Mouse (Mus musculus): Measurements from ENCODE around the gene Drosha. TPM values are rescaled to one million over a fixed set of nuclear protein-coding genes. Genes with fewer than 3 reads are reported as not detected.
A peak's percentile ranks its signal among the peaks of the same experiment; 100 is the strongest.

The Drosha gene
- total RNA-seq, 2 experiments from 2014 or later: 19.7 to 40.4 TPM

DNA sequence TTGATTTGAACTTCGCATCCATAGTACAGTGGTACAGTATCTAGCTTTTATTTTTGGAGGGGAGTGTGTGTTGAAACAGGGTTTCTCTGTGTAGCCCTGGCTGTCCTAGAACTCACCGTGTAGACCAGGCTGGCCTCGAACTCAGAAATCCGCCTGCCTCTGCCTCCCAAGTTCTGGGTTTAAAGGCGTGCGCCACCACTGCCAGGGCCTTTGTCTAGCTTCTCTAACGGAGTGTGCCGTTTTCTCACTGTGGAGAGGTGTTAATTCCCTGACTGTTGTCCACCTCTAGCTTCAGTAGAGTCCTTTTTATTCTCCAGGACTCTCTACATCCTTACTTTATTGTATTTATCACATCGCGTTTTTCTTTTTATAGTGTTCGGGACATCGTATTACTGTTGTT lies 793 bp downstream of the Drosha start:
- no peak for ATAC-seq (replicated peaks; ENCODE audit: poor library complexity)

- no peak for ATAC-seq (replicated peaks; ENCODE audit: poor library complexity)
Measured at GRCm38 (mm10) chr15:12829878-12830277, 5.3 kb downstream of the Drosha start.

DNA sequence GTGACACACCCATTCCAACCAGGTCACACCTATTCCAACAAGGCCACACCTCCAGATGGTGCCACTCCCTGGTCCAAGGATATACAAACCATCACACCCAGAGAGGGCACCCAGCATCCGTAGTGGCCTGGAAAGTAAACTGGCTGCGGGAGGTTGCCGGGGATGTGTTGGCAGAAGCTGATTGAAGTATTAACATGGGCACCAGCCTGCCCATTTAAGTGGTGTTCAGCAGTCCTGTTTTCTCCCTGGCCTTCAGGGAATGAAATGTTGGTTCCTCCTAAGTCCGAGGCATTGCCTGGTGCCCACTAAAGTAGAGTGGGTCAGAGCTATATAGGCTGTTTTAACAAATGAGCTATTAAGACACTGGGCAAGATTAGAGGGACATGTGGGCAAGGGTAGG lies 8.0 kb downstream of the Drosha start:
- ATAC-seq (replicated peaks; ENCODE audit: poor library complexity): no peak

GRCm38 (mm10) chr15:12833385-12833784 lies 8.8 kb downstream of the Drosha start:
- ATAC-seq (replicated peaks; ENCODE audit: poor library complexity): no peak

- ATAC-seq (replicated peaks; ENCODE audit: poor library complexity): no peak
Measured at GRCm38 (mm10) chr15:12834231-12834630, 9.6 kb downstream of the Drosha start.

- peak; percentile 11; the same call in 1 of the 2 replicates for ATAC-seq (replicated peaks; ENCODE audit: poor library complexity)
Measured at GRCm38 (mm10) chr15:12840737-12841136, 16.1 kb downstream of the Drosha start.

DNA sequence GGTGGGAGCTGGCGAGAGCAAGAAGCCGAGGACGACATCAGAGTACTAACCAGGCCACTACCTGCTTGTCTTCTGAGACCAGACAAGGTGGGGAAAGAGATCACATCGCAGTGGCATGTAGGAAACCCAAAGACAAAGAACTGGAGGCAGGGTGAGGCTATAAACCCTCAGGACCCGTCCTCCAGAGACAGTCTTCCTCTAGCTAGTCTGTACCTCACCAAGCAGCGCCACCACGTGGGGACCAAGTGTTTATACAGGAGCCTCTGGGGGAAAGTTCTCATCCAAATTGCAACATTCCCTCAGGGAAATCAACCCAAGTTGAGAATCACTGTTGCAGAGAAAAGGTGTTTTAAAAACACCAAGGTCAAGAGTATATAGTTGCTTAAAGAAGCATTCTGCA lies 18.2 kb downstream of the Drosha start:
- ATAC-seq (replicated peaks; ENCODE audit: poor library complexity): 0 out of 2 replicates have a peak, but pooled peaks have one; percentile 34

GRCm38 (mm10) chr15:12848196-12848975 lies 23.8 kb downstream of the Drosha start:
- peak; percentile 57 for ATAC-seq (replicated peaks; ENCODE audit: poor library complexity)

DNA sequence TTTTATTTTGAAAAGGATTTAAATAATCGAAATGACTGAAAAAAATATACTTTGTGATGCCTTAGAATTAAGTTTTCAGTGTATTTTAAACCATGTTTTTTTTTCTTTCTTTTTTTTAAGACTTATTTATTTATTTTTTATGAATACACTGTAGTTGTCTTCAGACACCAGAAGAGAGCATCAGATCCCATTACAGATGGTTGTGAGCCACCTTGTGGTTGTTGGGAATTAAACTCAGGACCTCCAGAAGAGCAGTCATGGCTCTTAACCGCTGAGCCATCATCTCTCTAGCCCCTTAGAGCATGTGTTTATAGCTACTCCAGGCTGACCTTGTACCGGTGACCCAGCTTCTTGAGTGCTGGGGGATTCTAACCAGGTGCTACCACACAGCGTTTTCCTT lies 24.8 kb downstream of the Drosha start:
- ATAC-seq (replicated peaks; ENCODE audit: poor library complexity): no peak

DNA sequence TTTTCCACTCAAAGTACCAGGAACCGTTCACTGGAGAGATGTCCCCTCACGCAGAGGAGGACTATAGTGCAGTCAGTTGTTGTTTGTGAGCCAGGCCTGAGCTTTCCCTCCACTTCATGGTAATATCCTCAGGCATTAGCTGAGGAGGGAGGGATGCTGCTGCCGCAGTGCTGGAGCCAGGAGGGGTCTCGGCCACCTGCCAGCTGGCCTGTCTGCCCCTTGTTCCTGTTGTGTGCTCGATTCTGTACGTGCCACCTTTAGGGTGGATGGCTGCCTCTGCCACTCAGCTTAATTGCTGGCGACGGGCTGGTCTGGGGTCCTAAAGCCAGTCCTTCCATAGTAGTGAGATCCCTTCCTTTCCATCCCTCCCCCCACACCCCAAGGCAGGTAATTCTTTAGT lies 28.9 kb downstream of the Drosha start:
- ATAC-seq (replicated peaks; ENCODE audit: poor library complexity): no peak

- no peak for ATAC-seq (replicated peaks; ENCODE audit: poor library complexity)
Measured at GRCm38 (mm10) chr15:12856780-12857179, 32.2 kb downstream of the Drosha start.

DNA sequence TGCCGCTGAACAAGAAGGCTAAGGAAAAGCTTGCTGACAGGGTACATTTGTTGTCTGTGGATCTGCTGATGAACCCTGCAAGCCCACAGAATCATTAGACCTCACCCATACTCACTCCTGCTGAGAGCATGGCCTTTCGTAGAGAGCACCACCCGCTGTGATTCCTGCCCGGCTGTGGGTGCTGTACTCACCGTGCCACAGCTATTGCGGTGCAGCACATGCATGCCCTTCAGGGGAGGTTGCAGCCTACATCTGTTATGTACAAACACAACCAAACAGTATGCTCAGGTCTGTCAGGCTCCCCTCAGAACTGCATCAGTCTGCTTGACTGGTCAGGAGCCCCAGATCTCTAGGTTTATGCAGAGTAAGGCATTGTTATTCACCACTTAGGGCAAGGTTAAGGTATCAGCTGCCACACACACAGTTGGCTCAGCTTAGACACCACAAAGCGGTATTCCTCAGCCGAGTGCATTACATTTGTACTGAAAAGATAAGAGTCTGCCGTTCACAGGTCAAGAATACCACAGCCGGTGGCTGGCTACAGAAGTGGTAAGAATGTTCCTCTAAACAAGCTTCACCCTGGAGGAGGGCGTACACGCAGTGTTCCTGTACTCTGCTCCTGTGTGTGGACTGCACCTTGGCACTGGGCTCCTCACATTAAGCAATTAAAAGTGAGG lies 33.4 kb downstream of the Drosha start:
- ATAC-seq (replicated peaks; ENCODE audit: poor library complexity): peak; percentile 91

GRCm38 (mm10) chr15:12858645-12859044 lies 34.0 kb downstream of the Drosha start:
- peak; percentile 42 for ATAC-seq (replicated peaks; ENCODE audit: poor library complexity)

DNA sequence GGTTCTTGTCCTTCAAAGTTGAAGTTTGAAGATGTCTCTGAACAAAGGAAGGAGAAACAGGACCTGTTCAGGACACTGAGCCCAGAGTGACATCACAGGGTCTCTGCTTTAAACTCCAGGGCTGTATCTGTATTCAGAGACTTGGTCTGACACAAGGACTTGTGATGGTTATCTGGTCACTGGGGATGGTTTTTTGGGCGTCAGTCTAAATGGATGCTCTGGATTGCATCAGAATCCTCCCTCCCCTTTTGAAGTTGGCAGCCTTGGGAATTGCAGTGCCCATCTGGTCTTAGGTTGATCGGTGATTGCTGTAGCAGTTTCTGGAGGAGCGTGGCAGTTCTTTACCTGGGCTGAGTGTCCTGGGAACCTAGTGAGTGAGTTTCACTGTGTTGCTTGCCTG lies 37.4 kb downstream of the Drosha start:
- no peak for ATAC-seq (replicated peaks; ENCODE audit: poor library complexity)

GRCm38 (mm10) chr15:12863669-12864068 lies 39.1 kb downstream of the Drosha start:
- ATAC-seq (replicated peaks; ENCODE audit: poor library complexity): no peak

GRCm38 (mm10) chr15:12865595-12866314 lies 41.1 kb downstream of the Drosha start:
- peak; percentile 72 for ATAC-seq (replicated peaks; ENCODE audit: poor library complexity)

DNA sequence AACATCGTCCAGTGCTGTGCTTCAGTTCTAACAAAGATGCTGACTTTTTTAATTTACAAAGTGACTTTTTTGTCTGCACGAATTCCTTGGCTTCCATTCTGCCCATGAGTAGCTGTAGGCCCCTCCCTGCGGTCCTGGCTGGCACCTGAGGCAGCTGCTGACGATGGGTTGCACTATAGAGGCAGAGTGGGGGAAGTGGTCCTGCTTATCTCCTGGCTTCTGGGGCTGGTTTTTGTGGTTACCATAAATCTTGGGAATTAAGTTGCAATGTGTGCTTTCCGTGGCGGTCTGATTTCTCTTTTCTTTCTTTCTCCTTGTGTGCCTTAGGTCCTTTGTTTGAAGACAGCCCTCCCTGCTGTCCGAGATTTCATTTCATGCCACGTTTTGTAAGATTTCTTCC lies 42.7 kb downstream of the Drosha start:
- peak; percentile 66 for ATAC-seq (replicated peaks; ENCODE audit: poor library complexity)

DNA sequence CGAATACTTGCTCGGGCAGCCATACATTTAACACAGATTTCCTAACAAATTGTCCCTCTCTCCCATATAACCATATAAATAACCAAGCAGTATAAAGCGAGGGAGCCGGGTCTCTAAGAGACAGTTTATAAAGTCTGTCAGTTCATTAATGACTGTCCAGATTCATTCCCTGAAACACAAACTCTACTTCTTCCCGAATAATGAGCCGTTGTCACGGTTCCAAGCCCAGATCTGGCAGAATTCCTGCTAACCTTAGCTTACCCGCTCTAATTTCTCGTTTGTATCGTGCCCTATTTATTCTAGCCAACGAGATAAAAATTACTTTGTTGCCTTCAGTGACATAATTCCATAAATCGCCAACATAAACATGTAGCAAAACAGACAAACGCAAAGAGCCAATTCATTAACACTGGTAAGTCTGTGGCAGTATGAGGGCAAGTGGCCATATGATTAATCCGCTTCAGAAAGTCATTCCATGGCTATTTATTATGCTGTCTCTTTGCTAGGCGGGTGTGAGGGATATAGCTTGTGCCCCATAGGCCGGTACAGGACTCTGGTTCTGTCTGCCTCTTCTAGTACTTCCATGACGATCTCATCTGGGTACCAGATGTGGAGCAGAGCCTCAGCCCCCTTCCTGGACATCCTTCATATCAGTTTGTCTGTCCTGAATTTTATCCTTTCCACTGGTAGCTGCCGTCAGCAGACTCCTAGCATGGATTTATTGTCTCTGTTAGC lies 51.0 kb downstream of the Drosha start:
- no peak for ATAC-seq (replicated peaks; ENCODE audit: poor library complexity)

DNA sequence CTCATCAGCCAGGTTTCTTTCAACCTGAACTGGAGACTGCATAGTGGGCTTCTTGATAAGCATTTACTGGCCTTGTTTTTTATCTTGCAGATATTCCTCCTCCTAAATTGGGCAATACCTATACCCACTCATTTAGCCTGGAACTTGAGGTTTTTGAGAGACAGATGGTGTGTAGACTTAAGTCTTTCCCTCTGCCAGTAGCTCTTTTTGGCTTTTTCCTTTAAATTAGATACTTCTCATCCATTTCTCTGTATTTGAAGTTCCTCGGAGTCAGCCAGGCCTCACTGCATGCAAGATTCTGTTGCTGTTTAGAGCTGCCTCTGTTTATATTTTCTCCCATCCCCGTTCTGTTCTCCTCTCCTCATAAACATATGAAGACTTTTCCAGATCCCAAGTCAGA lies 51.7 kb downstream of the Drosha start:
- ATAC-seq (replicated peaks; ENCODE audit: poor library complexity): no peak

GRCm38 (mm10) chr15:12876881-12877280 lies 52.3 kb downstream of the Drosha start:
- no peak for ATAC-seq (replicated peaks; ENCODE audit: poor library complexity)

DNA sequence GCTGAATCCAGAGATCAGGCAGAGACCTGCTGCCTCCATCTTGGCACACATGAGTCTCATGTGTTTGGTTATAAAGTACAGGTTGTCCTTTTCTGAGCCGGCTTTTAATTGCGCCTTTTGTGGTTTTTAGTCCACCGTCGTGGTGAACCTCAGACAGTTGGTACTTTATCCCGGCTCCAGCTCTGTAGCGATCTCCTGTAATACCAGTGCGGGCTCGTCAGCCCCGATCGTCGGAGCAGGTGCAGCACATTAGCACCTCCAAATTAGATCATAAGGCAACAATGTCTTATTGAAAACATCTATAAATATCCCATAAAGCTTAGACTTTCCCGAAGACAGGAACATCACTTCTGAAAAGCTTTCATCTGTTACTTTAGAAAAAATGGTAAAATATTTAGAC lies 53.3 kb downstream of the Drosha start:
- no peak for ATAC-seq (replicated peaks; ENCODE audit: poor library complexity)
